Mouse (Mus musculus): ENCODE measurements around the gene Sap18. TPM values are rescaled to one million over a fixed set of nuclear protein-coding genes. Genes with fewer than 3 reads are reported as not detected.

The Sap18 gene
- total and polyA plus RNA-seq, 3 experiments: 8.3 to 173 (median 49.0) TPM

GRCm38 (mm10) chr14:57787406-57787805 is 10.6 kb upstream of the Sap18 start:
- no peak overlapping the region for H3K27ac ChIP-seq (ENCODE audit: insufficient read depth, low read depth)
- TF ChIP-seq MAFK (IDR thresholded peaks at IDR 0.05; ENCODE audit: insufficient replicate concordance, low read length) (no peak), ZKSCAN1 (IDR thresholded peaks at IDR 0.05; ENCODE audit: borderline replicate concordance, low read depth, low read length) (no peak), EP300 (IDR thresholded peaks at IDR 0.05; ENCODE audit: low read length) (no peak), ZC3H11A (IDR thresholded peaks at IDR 0.05; ENCODE audit: low read depth, low read length) (no peak), USF1 (IDR thresholded peaks at IDR 0.05; ENCODE audit: low read depth, low read length) (no peak), ETS1 (conservative IDR thresholded peaks at IDR 0.05; ENCODE audit: low read depth, low read length) (no peak), POLR2AphosphoS2 (IDR thresholded peaks at IDR 0.05; ENCODE audit: low read depth, low read length) (no peak), NRF1 (IDR thresholded peaks at IDR 0.05; ENCODE audit: low read depth, low read length) (no peak), TBP (conservative IDR thresholded peaks at IDR 0.05; ENCODE audit: low read depth, low read length) (no peak), ZMIZ1 (IDR thresholded peaks at IDR 0.05; ENCODE audit: low read depth, low read length) (no peak), CHD1 (IDR thresholded peaks at IDR 0.05; ENCODE audit: low read depth, low read length) (no peak), TCF12 (IDR thresholded peaks at IDR 0.05; ENCODE audit: low read depth, low read length) (no peak), MXI1 (IDR thresholded peaks at IDR 0.05; ENCODE audit: low read depth, low read length) (no peak), CTCF (conservative IDR thresholded peaks at IDR 0.05 in 1 of 2, IDR thresholded peaks at IDR 0.05 in 1 of 2; ENCODE audit: low read depth in 2 of 2, low read length in 2 of 2) (no peak), MAX (IDR thresholded peaks at IDR 0.05; ENCODE audit: low read length) (no peak)
- in situ Hi-C loops (cut with MboI; ENCODE audit: low pct_ligation_motif_present, low pct_unique_long_range_greater_than_20kb, low sequenced_read_pairs): no loop called here
- H3K27me3 ChIP-seq (replicated peaks): no peaks in the 10 kb centered on the region
- H3K4me1 ChIP-seq (ENCODE audit: control insufficient read depth in 1 of 2, insufficient read depth in 2 of 2): no peaks in the 10 kb centered on the region
- H3K9me3 ChIP-seq (replicated peaks; ENCODE audit: low read length): no peaks in the 10 kb centered on the region
- DNase-seq (ENCODE audit: extremely low read depth): no peak
- H3K9ac ChIP-seq (ENCODE audit: insufficient read depth, low read depth): no peak overlapping the region
- H3K4me3 ChIP-seq (replicated peaks in 1 of 3; ENCODE audit: low read depth in 2 of 3, low read length in 2 of 3, poor library complexity in 1 of 3): no peak overlapping the region
- H3K36me3 ChIP-seq (replicated peaks in 1 of 2; ENCODE audit: control insufficient read depth in 1 of 2, insufficient read depth in 1 of 2, low read length in 1 of 2): no peaks in the 10 kb centered on the region
- no peaks in the 10 kb centered on the region for H3K79me2 ChIP-seq (replicated peaks; ENCODE audit: control insufficient read depth, extremely low read depth, insufficient read depth, poor library complexity, severe bottlenecking)
- dilution Hi-C loops (cut with MboI; ENCODE audit: extremely low pct_ligation_motif_present, extremely low pct_unique_long_range_greater_than_20kb, low sequenced_read_pairs): no loop called here
- H3K4me2 ChIP-seq (ENCODE audit: insufficient read depth, low read depth, poor library complexity, severe bottlenecking): no peak overlapping the region

GRCm38 (mm10) chr14:57789311-57789710 is 8.7 kb upstream of the Sap18 start:
- dilution Hi-C loops (cut with MboI; ENCODE audit: extremely low pct_ligation_motif_present, extremely low pct_unique_long_range_greater_than_20kb, low sequenced_read_pairs) (no loop called here), in situ Hi-C loops (cut with MboI; ENCODE audit: low pct_ligation_motif_present, low pct_unique_long_range_greater_than_20kb, low sequenced_read_pairs) (no loop called here)
- Histone ChIP-seq H3K36me3 (replicated peaks in 1 of 2; ENCODE audit: control insufficient read depth in 1 of 2, insufficient read depth in 1 of 2, low read length in 1 of 2) (no peaks in the 10 kb centered on the region), H3K9ac (ENCODE audit: insufficient read depth, low read depth) (no peak overlapping the region), H3K27ac (ENCODE audit: insufficient read depth, low read depth) (no peak overlapping the region), H3K79me2 (replicated peaks; ENCODE audit: control insufficient read depth, extremely low read depth, insufficient read depth, poor library complexity, severe bottlenecking) (no peaks in the 10 kb centered on the region), H3K9me3 (replicated peaks; ENCODE audit: low read length) (no peaks in the 10 kb centered on the region), H3K4me1 (ENCODE audit: control insufficient read depth in 1 of 2, insufficient read depth in 2 of 2) (no peaks in the 10 kb centered on the region), H3K4me2 (ENCODE audit: insufficient read depth, low read depth, poor library complexity, severe bottlenecking) (no peak overlapping the region), H3K4me3 (replicated peaks in 1 of 3; ENCODE audit: low read depth in 2 of 3, low read length in 2 of 3, poor library complexity in 1 of 3) (no peak overlapping the region), H3K27me3 (replicated peaks) (peaks cover 2% of the 10 kb centered on the region)
- TF ChIP-seq HCFC1 (IDR thresholded peaks at IDR 0.05; ENCODE audit: low read depth, low read length) (no peak), MAFK (IDR thresholded peaks at IDR 0.05; ENCODE audit: insufficient replicate concordance, low read length) (peak; percentile 85)
- no peak for DNase-seq (ENCODE audit: extremely low read depth)
